Mouse (Mus musculus) lung, postnatal 0 days (tissue): ENCODE results near the gene Gal. TPM values are rescaled to one million over a fixed set of nuclear protein-coding genes. Genes with fewer than 3 reads are reported as not detected.
A peak's percentile ranks its signal among the peaks of the same experiment; 100 is the strongest.

Experiments used
- ATAC-seq: fragments of 200-750 bp; cut with Nextera tagmentation; 2 replicates; pipeline ENCODE4 v1.8.0; 2017; ENCODE audit warnings: moderate library complexity
- DNase-seq: peaks from one replicate; pipeline ENCODE4 v3.0.0-alpha.2; 2016; ENCODE audit warnings: low spot score
- H3K27ac ChIP-seq: fragments of 300-500 bp; sonication (generic); 2 replicates; pipeline ENCODE4 v1.5.1; 2014; ENCODE audit warnings: antibody characterized with exemption, mild to moderate bottlenecking, low read length, mixed read lengths
- H3K27me3 ChIP-seq: fragments of 300-500 bp; sonication (generic); replicated peaks from 2 replicates; pipeline ENCODE4 v1.6.1; 2014; ENCODE audit warnings: low read length, mixed read lengths; ENCODE audit not compliant: insufficient read depth
- H3K36me3 ChIP-seq: fragments of 300-500 bp; sonication (generic); 2 replicates; pipeline ENCODE4 v1.6.1; 2014; ENCODE audit warnings: low read length, mixed read lengths; ENCODE audit not compliant: insufficient read depth
- H3K4me1 ChIP-seq: fragments of 300-500 bp; sonication (generic); 2 replicates; pipeline ENCODE4 v1.6.1; 2014; ENCODE audit warnings: antibody characterized with exemption, low read depth, low read length, mixed read lengths; ENCODE audit not compliant: insufficient read depth
- H3K4me2 ChIP-seq: fragments of 300-500 bp; sonication (generic); replicated peaks from 2 replicates; pipeline ENCODE4 v1.6.1; 2014; ENCODE audit warnings: low read depth, mild to moderate bottlenecking, low read length, moderate library complexity, mixed read lengths
- H3K4me3 ChIP-seq: fragments of 300-500 bp; sonication (generic); 2 replicates; pipeline ENCODE4 v1.5.1; 2014; ENCODE audit warnings: low read depth, low read length
- H3K9ac ChIP-seq: fragments of 300-500 bp; sonication (generic); replicated peaks from 2 replicates; pipeline ENCODE4 v1.6.1; 2014; ENCODE audit warnings: low read depth, mild to moderate bottlenecking
- H3K9me3 ChIP-seq: fragments of 300-500 bp; sonication (generic); 2 replicates; pipeline ENCODE4 v1.6.1; 2016; ENCODE audit warnings: low read length, mixed read lengths
- CTCF ChIP-seq: IDR thresholded peaks from 2 replicates; pipeline ENCODE4 v1.5.1; 2016; ENCODE audit warnings: antibody characterized with exemption, mild to moderate bottlenecking
- EP300 ChIP-seq: IDR thresholded peaks from 2 replicates; pipeline ENCODE4 v1.6.1; 2016; ENCODE audit warnings: antibody characterized with exemption, mild to moderate bottlenecking, control low read depth
- WGBS: fragments of 180-500 bp; shearing (Covaris S2); extraction: QIAGEN DNeasy Blood & Tissue Kit; methylation state at CpG from one replicate; pipeline ENCODE4 v1.1.7; 2014; 5-methylcytosine and 5-hydroxymethylcytosine counted together
- polyA plus RNA-seq: library from polyadenylated mRNA; unstranded; fragments of >200 nt; fragmentation: Nextera tagmentation; extraction: Ambion mirVana; gene quantifications from 2 replicates; pipeline ENCODE4 v1.2.1, GENCODE M21; 2015

Gene Gal
- 5.0 and 8.7 TPM in 2 replicates for polyA plus RNA-seq

DNA sequence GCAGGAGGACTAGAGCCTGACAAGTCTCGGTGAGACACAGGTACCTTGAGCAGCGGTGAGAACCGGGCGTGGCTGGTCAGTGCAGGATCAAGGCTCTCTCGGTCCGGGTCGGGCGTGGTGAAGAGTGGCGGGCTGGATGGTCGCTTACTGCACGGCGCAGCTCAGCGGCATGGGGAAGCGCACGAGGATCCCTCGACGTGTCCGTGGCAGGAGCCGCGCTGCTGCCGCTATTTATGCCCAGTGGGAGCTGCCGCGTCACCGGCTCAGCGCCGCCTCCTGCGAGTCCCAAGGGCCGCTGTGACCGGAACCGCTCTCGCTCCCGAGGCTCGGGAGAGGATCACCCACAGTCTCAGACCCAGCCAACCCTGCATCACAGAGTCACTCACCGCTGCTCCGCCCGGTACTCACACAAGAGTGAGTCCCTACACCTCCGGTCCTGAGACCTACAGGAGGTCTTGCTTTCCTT, at the start of gene Gal:
Gene Gal (minus strand): TSS at position 277 of the 466 bp plus-strand sequence.
- TF ChIP-seq EP300 (no peak), CTCF (no peak)
- Histone ChIP-seq H3K27me3 (peaks cover 9% of the 10 kb centered on the region; the same call in 1 of the 2 replicates), H3K9me3 (no peaks in the 10 kb centered on the region), H3K4me1 (peaks cover 7% of the 10 kb centered on the region; the same call in 1 of the 2 replicates), H3K27ac (no peak within 1 kb of the TSS), H3K36me3 (no peaks in the 10 kb centered on the region), H3K9ac (no peak within 1 kb of the TSS), H3K4me2 (peak within 1 kb of the TSS; percentile 48), H3K4me3 (peak within 1 kb of the TSS; percentile 19; the same call in 1 of the 2 replicates)
- DNase-seq (no peak), ATAC-seq (peak; percentile 61)
- 3% methylated on average over 36 of the region's 37 CpGs for WGBS

DNA sequence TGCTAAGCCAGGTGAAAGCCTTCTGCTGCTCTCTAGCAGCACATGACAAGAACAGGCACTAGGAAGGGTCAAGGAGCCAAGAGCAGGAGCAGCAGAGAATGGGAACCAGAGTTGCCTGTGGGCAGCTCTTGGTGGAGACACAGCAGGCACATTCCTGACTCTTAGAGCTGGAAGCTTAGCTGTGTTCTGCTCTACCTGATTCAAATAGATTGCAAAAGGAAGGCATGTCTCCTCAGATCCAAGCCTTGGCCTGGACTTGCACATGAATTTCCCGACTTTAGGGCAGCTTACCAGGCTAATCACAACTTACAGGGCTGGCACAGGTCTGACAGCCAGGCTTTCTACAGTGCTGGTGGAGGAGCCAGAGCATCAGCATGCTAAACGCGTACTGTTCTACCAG, 45.6 kb upstream of the Gal start:
- Histone ChIP-seq H3K36me3 (peaks cover 71% of the 10 kb centered on the region), H3K27ac (no peak overlapping the region), H3K27me3 (no peaks in the 10 kb centered on the region), H3K4me2 (no peak overlapping the region), H3K9ac (no peak overlapping the region), H3K9me3 (no peaks in the 10 kb centered on the region), H3K4me3 (no peak overlapping the region), H3K4me1 (no peaks in the 10 kb centered on the region)
- ATAC-seq (no peak), DNase-seq (no peak)
- 94% methylated on average over 3 of the region's 3 CpGs for WGBS
- TF ChIP-seq EP300 (no peak), CTCF (no peak)

DNA sequence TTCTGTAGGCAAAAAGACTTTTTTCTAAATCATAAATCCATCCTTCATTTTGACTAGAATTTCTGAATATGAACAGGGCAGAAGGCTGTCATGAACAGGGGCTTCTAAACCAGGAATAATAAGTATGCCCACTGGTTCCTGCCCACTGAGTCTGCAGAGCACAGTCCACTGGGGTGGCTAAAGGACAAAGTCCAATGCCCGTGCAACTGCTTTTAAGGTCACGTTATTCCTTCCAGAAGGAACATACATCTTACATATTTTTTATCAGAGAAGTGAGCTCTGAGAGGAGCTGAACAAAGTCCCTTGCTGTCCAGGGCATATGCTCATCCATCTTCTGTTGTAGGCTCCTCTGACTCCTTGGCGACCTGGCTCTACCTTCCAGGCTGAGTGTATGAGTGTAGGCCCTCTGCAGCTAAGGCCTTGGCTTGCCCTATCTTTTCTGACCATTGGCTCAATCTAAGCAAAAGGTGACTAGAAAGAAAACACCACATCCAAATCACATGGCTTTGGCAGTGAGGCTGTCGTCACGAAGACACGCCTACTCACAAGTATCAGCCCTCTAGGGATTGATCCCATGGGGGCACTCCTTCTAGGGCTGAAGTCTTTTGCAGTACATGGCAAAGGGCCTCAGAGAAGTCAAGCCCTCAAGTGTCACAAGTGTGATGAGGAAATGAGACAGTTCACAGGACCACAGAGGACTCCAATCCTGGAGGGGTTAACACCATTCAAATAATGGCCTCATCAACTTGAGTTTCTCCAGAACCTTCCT, 44.2 kb upstream of the Gal start:
- no peak for ATAC-seq

DNA sequence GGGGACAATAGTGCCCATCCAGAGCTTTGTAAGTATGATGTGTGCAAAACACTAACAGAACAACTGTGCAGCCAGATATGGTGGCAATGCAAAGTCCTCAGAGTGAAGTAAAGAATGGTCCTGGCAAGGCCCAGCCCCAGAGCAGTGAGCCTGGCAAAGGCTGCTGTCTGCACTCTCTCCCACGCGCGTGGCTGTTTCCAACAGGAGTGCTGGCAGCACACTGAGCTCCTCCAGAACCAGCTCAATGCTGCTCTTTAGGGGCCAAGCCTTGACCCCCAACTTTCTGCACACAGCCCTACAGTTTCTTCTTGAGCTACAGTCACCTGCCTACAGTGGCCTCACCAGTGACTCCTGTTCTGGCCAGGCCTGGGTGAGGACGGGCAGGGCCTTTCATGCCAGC, 43.4 kb upstream of the Gal start:
- Histone ChIP-seq H3K9me3 (no peaks in the 10 kb centered on the region), H3K9ac (no peak overlapping the region), H3K36me3 (peaks cover 56% of the 10 kb centered on the region), H3K4me2 (no peak overlapping the region), H3K27ac (no peak overlapping the region), H3K4me1 (no peaks in the 10 kb centered on the region), H3K27me3 (no peaks in the 10 kb centered on the region), H3K4me3 (no peak overlapping the region)
- no peak for TF ChIP-seq EP300
- no peak for TF ChIP-seq CTCF
- WGBS, result 91% methylated on average over 4 of the region's 4 CpGs
- no peak for DNase-seq
- no peak for ATAC-seq

More for the DNA sequence above, 44.2 kb upstream of the Gal start:
- Histone ChIP-seq H3K27me3 (no peaks in the 10 kb centered on the region), H3K9ac (no peak overlapping the region), H3K9me3 (no peaks in the 10 kb centered on the region), H3K27ac (no peak overlapping the region), H3K36me3 (peaks cover 63% of the 10 kb centered on the region), H3K4me3 (no peak overlapping the region), H3K4me1 (no peaks in the 10 kb centered on the region), H3K4me2 (no peak overlapping the region)
- TF ChIP-seq EP300 (no peak), CTCF (no peak)
- WGBS, result 93% methylated on average over 6 of the region's 6 CpGs
- DNase-seq, result no peak

DNA sequence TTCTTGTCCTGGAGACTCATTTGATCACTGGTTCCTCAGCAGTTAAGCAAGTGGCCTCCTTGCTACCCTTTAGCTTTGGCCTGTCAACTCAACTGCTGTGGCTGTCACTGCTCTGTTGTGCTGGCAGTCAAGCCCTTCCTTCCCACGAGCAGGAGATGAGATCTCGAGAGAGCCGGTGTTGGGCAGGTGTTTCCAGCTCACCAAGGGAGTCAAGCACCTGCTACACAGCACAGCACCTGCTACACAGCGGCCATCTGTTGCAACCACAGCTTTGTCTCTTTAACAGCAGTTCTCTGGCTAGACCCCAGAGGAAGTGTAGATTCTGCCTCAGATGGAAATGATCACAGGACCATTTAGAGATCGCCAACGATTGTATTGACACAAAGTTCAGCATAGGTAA, 37.3 kb upstream of the Gal start:
- peaks cover 4% of the 10 kb centered on the region; the same call in 1 of the 2 replicates for H3K4me1 ChIP-seq
- DNase-seq (no peak), ATAC-seq (no peak)
- H3K27me3 ChIP-seq, result no peaks in the 10 kb centered on the region
- H3K4me2 ChIP-seq, result no peak overlapping the region
- H3K4me3 ChIP-seq, result no peak overlapping the region
- peaks cover 20% of the 10 kb centered on the region; the same call in 1 of the 2 replicates for H3K36me3 ChIP-seq
- H3K9ac ChIP-seq, result no peak overlapping the region
- no peak overlapping the region for H3K27ac ChIP-seq
- no peaks in the 10 kb centered on the region for H3K9me3 ChIP-seq
- no peak for TF ChIP-seq EP300
- no peak for TF ChIP-seq CTCF
- WGBS, result 46% methylated on average over 6 of the region's 6 CpGs

DNA sequence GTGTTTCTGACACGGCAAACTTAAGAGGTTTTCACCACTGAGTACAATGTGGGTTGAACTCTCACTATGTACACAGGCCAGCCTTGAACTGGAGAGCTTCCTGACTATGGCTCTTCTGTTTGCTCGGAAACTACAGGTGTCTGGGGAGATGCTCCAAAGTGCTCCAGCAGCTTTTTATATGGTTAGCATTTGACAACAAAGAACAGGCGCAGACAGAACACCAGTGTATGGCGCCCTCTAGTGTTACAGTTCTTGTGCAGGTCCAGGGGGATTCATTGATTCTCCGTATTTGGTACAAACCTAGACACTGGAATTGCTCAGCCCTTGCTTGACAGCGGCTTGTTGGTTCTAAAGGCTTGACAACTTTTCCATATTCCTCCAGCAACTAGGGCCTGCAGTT, 36.8 kb upstream of the Gal start:
- Histone ChIP-seq H3K36me3 (peaks cover 18% of the 10 kb centered on the region; the same call in 1 of the 2 replicates), H3K4me2 (no peak overlapping the region), H3K27me3 (no peaks in the 10 kb centered on the region), H3K9me3 (no peaks in the 10 kb centered on the region), H3K4me1 (peaks cover 4% of the 10 kb centered on the region; the same call in 1 of the 2 replicates), H3K27ac (no peak overlapping the region), H3K9ac (no peak overlapping the region), H3K4me3 (no peak overlapping the region)
- DNase-seq (peak; percentile 84), ATAC-seq (peak; percentile 63)
- peak; percentile 86 for TF ChIP-seq CTCF
- no peak for TF ChIP-seq EP300
- WGBS, result 17% methylated on average over 6 of the region's 6 CpGs
